Mouse (Mus musculus): ENCODE measurements at regions not wholly inside any gene's neighbourhood (a gene's known extent, or its start where the extent isn't known, plus 50 kb on each side); places are given as distances from the start of the nearest gene placed in this dataset.

DNA sequence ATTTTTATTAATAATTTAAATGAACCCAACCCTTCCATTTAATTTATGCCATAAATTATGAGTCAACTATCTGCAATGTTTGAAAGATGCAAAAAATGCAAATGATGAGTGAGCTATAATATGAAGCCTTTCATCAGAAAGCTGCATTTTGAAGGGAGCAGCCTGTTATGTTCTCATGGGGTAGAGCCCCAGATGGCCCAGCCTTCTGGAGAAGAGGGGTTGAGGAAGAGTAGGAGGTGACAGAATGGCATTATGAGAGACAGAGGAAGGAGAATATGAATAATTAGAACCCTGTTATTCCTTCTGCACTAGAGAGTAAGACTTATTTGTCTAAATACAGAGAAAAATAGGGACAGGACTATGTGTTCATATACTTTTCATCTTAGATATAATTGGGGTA lies 261.3 kb downstream of the Gria2 start:
- TF ChIP-seq CTCF (conservative IDR thresholded peaks at IDR 0.05; ENCODE audit: low read length) (no peak), POU5F1 (IDR thresholded peaks at IDR 0.05; ENCODE audit: borderline replicate concordance, low read length) (no peak), NANOG (IDR thresholded peaks at IDR 0.05; ENCODE audit: borderline replicate concordance, low read length) (no peak)
- no peaks in the 10 kb centered on the region for H3K9me3 ChIP-seq (ENCODE audit: low read length)
- H3K4me3 ChIP-seq (replicated peaks; ENCODE audit: low read length): no peak overlapping the region
- no peaks in the 10 kb centered on the region for H3K36me3 ChIP-seq (ENCODE audit: insufficient read depth, low read length)
- no peaks in the 10 kb centered on the region for H3K4me1 ChIP-seq (replicated peaks; ENCODE audit: low read depth, low read length)
- H3K27me3 ChIP-seq (ENCODE audit: insufficient read depth, low read length): no peaks in the 10 kb centered on the region

DNA sequence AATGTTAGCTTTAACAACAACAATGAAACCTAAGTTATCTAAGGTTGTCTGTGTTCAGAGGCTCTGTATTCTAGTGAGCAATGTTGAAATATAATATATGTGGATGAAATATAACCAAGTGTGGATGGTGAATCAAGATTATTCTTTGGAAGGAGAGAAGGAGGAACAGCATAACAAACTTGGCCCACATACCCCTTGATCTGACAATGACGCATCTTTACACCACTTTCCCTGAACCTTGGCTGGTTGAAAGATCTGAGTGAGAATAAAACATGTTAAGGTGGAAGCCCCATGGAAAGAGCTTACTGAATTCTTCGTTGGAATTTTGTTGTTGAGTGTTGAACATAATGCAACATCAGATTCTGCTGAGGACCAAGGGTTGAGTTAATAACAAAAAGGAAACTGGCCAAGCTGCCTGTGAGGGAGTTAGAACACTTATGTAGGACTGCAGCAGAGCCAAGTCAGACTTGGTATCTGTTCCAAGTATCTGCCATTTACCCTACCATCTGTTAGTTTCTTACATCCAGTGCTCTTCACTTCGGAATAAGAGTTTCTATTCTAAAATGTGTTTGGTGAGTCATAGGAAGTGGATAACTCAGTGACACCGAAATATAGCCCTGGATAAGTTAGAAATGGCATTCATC lies 268.8 kb downstream of the Gria2 start:
- Histone ChIP-seq H3K4me1 (replicated peaks; ENCODE audit: low read depth, low read length) (no peaks in the 10 kb centered on the region), H3K27me3 (ENCODE audit: insufficient read depth, low read length) (no peaks in the 10 kb centered on the region), H3K9me3 (ENCODE audit: low read length) (no peaks in the 10 kb centered on the region), H3K4me3 (replicated peaks; ENCODE audit: low read length) (no peak overlapping the region), H3K36me3 (ENCODE audit: insufficient read depth, low read length) (no peaks in the 10 kb centered on the region)
- no peak for TF ChIP-seq NANOG (IDR thresholded peaks at IDR 0.05; ENCODE audit: borderline replicate concordance, low read length)
- TF ChIP-seq CTCF (conservative IDR thresholded peaks at IDR 0.05; ENCODE audit: low read length): no peak
- TF ChIP-seq POU5F1 (IDR thresholded peaks at IDR 0.05; ENCODE audit: borderline replicate concordance, low read length): no peak

DNA sequence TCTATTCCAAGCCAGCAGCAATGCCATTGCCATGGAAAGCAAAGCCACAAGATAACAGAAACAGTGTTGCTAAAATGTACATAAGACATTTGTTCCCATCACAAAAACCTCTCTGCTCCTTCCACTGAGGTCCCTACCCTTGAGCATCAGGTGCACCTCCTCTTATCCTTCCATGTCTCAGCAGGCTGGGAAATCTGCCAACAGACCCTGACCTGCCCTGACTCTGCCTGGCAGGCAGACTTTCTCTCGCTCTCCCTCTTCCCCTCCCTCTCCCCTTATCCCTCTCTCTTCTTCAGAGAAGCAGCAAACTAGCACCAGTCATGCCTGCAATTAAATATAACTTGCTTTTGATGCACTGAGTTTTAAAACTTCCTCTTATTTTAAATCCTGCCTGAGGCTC lies 288.6 kb downstream of the Gria2 start:
- no peaks in the 10 kb centered on the region for H3K4me1 ChIP-seq (replicated peaks; ENCODE audit: low read depth, low read length)
- no peaks in the 10 kb centered on the region for H3K27me3 ChIP-seq (ENCODE audit: insufficient read depth, low read length)
- no peak for TF ChIP-seq POU5F1 (IDR thresholded peaks at IDR 0.05; ENCODE audit: borderline replicate concordance, low read length)
- TF ChIP-seq CTCF (conservative IDR thresholded peaks at IDR 0.05; ENCODE audit: low read length): no peak
- TF ChIP-seq NANOG (IDR thresholded peaks at IDR 0.05; ENCODE audit: borderline replicate concordance, low read length): no peak
- no peaks in the 10 kb centered on the region for H3K36me3 ChIP-seq (ENCODE audit: insufficient read depth, low read length)
- no peak overlapping the region for H3K4me3 ChIP-seq (replicated peaks; ENCODE audit: low read length)
- no peaks in the 10 kb centered on the region for H3K9me3 ChIP-seq (ENCODE audit: low read length)

DNA sequence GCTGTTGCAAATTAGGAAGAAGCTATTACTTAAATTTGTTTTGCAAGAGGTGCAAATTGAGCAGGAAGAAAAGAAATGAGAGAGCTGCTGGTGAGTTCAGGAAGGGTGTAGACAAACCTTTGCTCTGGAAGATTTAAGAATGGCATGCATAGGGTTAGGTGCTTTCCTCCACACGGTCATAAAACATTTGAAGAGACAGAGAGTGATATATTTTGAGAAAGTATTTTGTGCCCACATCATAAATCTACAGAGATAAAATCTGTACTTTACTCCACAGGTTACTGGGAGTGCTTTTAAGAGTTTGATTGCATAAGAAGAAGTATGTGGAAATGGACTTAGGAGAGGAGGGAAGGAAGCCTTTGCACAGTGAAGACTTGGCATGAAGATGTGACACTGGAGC lies 293.4 kb downstream of the Gria2 start:
- no peaks in the 10 kb centered on the region for H3K9me3 ChIP-seq (ENCODE audit: low read length)
- TF ChIP-seq CTCF (conservative IDR thresholded peaks at IDR 0.05; ENCODE audit: low read length) (no peak), POU5F1 (IDR thresholded peaks at IDR 0.05; ENCODE audit: borderline replicate concordance, low read length) (no peak), NANOG (IDR thresholded peaks at IDR 0.05; ENCODE audit: borderline replicate concordance, low read length) (no peak)
- H3K27me3 ChIP-seq (ENCODE audit: insufficient read depth, low read length): no peaks in the 10 kb centered on the region
- H3K36me3 ChIP-seq (ENCODE audit: insufficient read depth, low read length): no peaks in the 10 kb centered on the region
- H3K4me3 ChIP-seq (replicated peaks; ENCODE audit: low read length): no peak overlapping the region
- H3K4me1 ChIP-seq (replicated peaks; ENCODE audit: low read depth, low read length): no peaks in the 10 kb centered on the region

DNA sequence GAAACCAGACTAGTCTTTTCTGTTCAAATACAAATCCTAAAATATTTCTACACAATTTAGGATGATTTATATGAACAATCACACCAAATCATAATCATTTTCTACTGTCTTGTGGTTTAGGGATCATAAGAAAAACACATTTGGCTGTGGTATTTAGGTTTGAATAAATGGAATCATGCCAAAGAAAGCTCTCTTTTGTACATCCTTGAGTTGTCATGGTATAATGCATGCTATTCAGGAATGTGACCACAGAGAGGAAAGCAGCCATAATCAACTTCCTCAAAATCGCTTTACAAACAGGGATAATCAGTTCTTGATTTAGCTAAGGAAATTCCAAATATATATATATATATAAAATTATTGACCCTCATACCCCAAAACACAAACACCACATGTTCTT lies 295.9 kb downstream of the Gria2 start:
- Histone ChIP-seq H3K9me3 (ENCODE audit: low read length) (no peaks in the 10 kb centered on the region), H3K4me1 (replicated peaks; ENCODE audit: low read depth, low read length) (no peaks in the 10 kb centered on the region), H3K4me3 (replicated peaks; ENCODE audit: low read length) (no peak overlapping the region), H3K27me3 (ENCODE audit: insufficient read depth, low read length) (no peaks in the 10 kb centered on the region), H3K36me3 (ENCODE audit: insufficient read depth, low read length) (no peaks in the 10 kb centered on the region)
- no peak for TF ChIP-seq NANOG (IDR thresholded peaks at IDR 0.05; ENCODE audit: borderline replicate concordance, low read length)
- no peak for TF ChIP-seq POU5F1 (IDR thresholded peaks at IDR 0.05; ENCODE audit: borderline replicate concordance, low read length)
- no peak for TF ChIP-seq CTCF (conservative IDR thresholded peaks at IDR 0.05; ENCODE audit: low read length)

DNA sequence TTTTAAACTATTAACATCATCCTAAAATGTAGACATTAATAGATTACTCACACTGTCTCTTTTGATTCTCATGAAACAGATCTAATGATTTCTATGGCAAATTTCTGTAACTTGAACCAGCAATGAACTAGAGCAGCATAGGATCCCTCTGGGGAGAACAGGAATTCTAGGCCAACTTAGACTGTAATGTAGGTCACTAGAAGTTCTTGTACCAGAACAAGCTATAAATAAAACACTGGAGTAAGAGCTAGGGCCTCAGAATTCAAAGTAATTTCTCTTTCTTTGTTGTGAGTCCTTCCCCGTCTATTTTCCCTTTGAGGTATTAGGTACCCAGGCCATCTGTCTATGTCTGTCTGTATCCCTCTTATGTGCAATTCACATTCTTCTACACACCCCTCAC lies 301.5 kb downstream of the Gria2 start:
- no peak overlapping the region for H3K4me3 ChIP-seq (replicated peaks; ENCODE audit: low read length)
- H3K9me3 ChIP-seq (ENCODE audit: low read length): no peaks in the 10 kb centered on the region
- TF ChIP-seq CTCF (conservative IDR thresholded peaks at IDR 0.05; ENCODE audit: low read length) (no peak), NANOG (IDR thresholded peaks at IDR 0.05; ENCODE audit: borderline replicate concordance, low read length) (no peak), POU5F1 (IDR thresholded peaks at IDR 0.05; ENCODE audit: borderline replicate concordance, low read length) (no peak)
- H3K36me3 ChIP-seq (ENCODE audit: insufficient read depth, low read length): no peaks in the 10 kb centered on the region
- no peaks in the 10 kb centered on the region for H3K4me1 ChIP-seq (replicated peaks; ENCODE audit: low read depth, low read length)
- H3K27me3 ChIP-seq (ENCODE audit: insufficient read depth, low read length): no peaks in the 10 kb centered on the region

DNA sequence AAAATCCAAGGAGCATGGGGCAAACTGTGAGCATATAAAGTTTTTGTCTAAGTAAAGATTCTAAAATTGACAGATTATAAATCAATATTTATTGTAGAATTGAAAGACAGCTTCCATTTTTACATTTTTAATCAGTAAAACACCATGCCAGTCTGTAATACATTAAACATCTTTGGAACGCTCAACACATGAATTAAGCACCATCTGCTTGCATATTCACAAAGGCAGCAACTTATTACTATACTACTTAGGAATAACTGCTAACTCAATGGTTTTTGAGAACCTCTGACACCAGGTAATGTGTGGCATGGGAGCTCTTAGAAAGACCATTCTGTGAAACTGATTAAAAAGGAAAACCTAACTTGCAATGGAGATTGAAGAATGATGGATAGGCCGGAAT lies 306.1 kb downstream of the Gria2 start:
- Histone ChIP-seq H3K4me1 (replicated peaks; ENCODE audit: low read depth, low read length) (no peaks in the 10 kb centered on the region), H3K4me3 (replicated peaks; ENCODE audit: low read length) (no peak overlapping the region), H3K27me3 (ENCODE audit: insufficient read depth, low read length) (no peaks in the 10 kb centered on the region), H3K9me3 (ENCODE audit: low read length) (no peaks in the 10 kb centered on the region), H3K36me3 (ENCODE audit: insufficient read depth, low read length) (no peaks in the 10 kb centered on the region)
- TF ChIP-seq CTCF (conservative IDR thresholded peaks at IDR 0.05; ENCODE audit: low read length) (no peak), POU5F1 (IDR thresholded peaks at IDR 0.05; ENCODE audit: borderline replicate concordance, low read length) (no peak), NANOG (IDR thresholded peaks at IDR 0.05; ENCODE audit: borderline replicate concordance, low read length) (no peak)

DNA sequence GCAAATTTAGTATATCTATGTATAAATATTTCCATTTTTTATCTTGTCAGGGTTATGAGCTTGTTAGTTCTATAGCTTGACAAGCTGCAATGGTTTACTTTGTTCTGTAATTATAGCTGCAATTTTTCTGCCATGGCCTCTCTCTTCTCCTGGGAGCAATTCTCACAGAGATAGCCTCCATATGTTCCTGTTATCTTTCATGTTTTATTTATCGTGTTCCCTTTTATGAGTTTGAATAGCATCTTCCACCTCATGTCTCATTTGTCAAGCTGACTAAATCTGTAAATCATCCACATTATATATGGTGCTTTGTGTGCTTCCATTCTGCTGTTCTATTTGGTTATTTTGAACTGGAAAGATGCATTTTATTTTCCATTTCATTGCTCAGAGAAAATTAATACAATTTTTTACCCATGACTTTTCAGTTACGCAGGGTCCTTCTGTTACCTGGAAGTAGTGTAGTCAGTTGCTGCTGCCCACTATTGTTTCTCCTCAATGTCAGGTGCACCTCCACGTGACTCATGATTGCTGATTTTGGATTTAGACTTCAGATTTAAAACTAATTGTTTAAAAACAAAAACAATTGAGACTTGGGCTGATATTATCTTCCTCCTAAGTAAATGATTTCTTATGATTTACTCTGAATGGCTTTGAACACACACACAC lies 318.3 kb downstream of the Gria2 start:
- no peaks in the 10 kb centered on the region for H3K36me3 ChIP-seq (ENCODE audit: insufficient read depth, low read length)
- TF ChIP-seq CTCF (conservative IDR thresholded peaks at IDR 0.05; ENCODE audit: low read length): no peak
- no peaks in the 10 kb centered on the region for H3K4me1 ChIP-seq (replicated peaks; ENCODE audit: low read depth, low read length)
- H3K27me3 ChIP-seq (ENCODE audit: insufficient read depth, low read length): no peaks in the 10 kb centered on the region
- no peaks in the 10 kb centered on the region for H3K9me3 ChIP-seq (ENCODE audit: low read length)
- no peak overlapping the region for H3K4me3 ChIP-seq (replicated peaks; ENCODE audit: low read length)

DNA sequence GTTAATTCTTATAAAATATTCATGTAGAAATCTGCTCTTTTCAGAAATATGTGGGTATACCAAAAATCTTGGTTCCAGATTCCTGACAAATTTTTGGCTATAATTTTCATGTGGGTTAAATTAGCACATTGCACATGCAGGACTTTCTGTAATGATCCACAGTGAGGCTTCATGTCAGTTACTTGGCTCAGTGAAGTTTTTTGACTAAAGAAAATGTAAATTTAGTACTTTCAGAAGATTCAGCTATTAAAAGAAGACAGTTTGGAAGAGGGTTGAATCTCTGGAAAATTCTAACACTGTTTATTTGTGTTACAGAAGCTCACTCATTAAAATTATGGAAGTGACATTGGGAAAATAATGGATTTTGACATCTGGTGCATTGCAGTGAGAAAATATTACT lies 324.0 kb downstream of the Gria2 start:
- TF ChIP-seq POU5F1 (IDR thresholded peaks at IDR 0.05; ENCODE audit: borderline replicate concordance, low read length) (no peak), NANOG (IDR thresholded peaks at IDR 0.05; ENCODE audit: borderline replicate concordance, low read length) (no peak), CTCF (conservative IDR thresholded peaks at IDR 0.05; ENCODE audit: low read length) (no peak)
- H3K9me3 ChIP-seq (ENCODE audit: low read length): no peaks in the 10 kb centered on the region
- no peaks in the 10 kb centered on the region for H3K27me3 ChIP-seq (ENCODE audit: insufficient read depth, low read length)
- H3K4me1 ChIP-seq (replicated peaks; ENCODE audit: low read depth, low read length): no peaks in the 10 kb centered on the region
- no peaks in the 10 kb centered on the region for H3K36me3 ChIP-seq (ENCODE audit: insufficient read depth, low read length)
- no peak overlapping the region for H3K4me3 ChIP-seq (replicated peaks; ENCODE audit: low read length)

Measured in E14TG2a.4 (cell line).